Mouse (Mus musculus): Measurements from ENCODE around the gene Mymk. TPM values are rescaled to one million over a fixed set of nuclear protein-coding genes. Genes with fewer than 3 reads are reported as not detected.

The Mymk gene
- 1.1 and 1.3 TPM in 2 replicates for polyA plus RNA-seq (2015; fragmentation: Nextera tagmentation; extraction: Ambion mirVana)

GRCm38 (mm10) chr2:27071978-27072377 is at the start of gene Mymk:
Gene Mymk, minus strand, starts transcription at chr2:27072179.
- no peak for DNase-seq (ENCODE audit: low spot score)

GRCm38 (mm10) chr2:27120241-27120641 is 48.3 kb upstream of the Mymk start:
- peak; percentile 37 for DNase-seq (ENCODE audit: low spot score)

GRCm38 (mm10) chr2:27119766-27120165 is 47.8 kb upstream of the Mymk start:
- no peak for DNase-seq (ENCODE audit: low spot score)

- DNase-seq (ENCODE audit: low spot score): no peak
Measured at GRCm38 (mm10) chr2:27118452-27118851, 46.5 kb upstream of the Mymk start.

GRCm38 (mm10) chr2:27114169-27114568 is 42.2 kb upstream of the Mymk start:
- DNase-seq (ENCODE audit: low spot score): no peak

- no peak for DNase-seq (ENCODE audit: low spot score)
Measured at GRCm38 (mm10) chr2:27112585-27112984, 40.6 kb upstream of the Mymk start.

GRCm38 (mm10) chr2:27109052-27109451 is 37.1 kb upstream of the Mymk start:
- no peak for DNase-seq (ENCODE audit: low spot score)

GRCm38 (mm10) chr2:27108144-27108543 is 36.2 kb upstream of the Mymk start:
- DNase-seq (ENCODE audit: low spot score): no peak

GRCm38 (mm10) chr2:27106816-27107215 is 34.8 kb upstream of the Mymk start:
- DNase-seq (ENCODE audit: low spot score): no peak

GRCm38 (mm10) chr2:27103554-27103953 is 31.6 kb upstream of the Mymk start:
- DNase-seq (ENCODE audit: low spot score): no peak

GRCm38 (mm10) chr2:27097776-27098175 is 25.8 kb upstream of the Mymk start:
- no peak for DNase-seq (ENCODE audit: low spot score)

- DNase-seq (ENCODE audit: low spot score): peak; percentile 22
Measured at GRCm38 (mm10) chr2:27097241-27097656, 25.3 kb upstream of the Mymk start.

GRCm38 (mm10) chr2:27096341-27096981 is 24.5 kb upstream of the Mymk start:
- DNase-seq (ENCODE audit: low spot score): no peak

GRCm38 (mm10) chr2:27095178-27095577 is 23.2 kb upstream of the Mymk start:
- DNase-seq (ENCODE audit: low spot score): no peak

- no peak for DNase-seq (ENCODE audit: low spot score)
Measured at GRCm38 (mm10) chr2:27089238-27089637, 17.3 kb upstream of the Mymk start.

- no peak for DNase-seq (ENCODE audit: low spot score)
Measured at GRCm38 (mm10) chr2:27088700-27089099, 16.7 kb upstream of the Mymk start.

- DNase-seq (ENCODE audit: low spot score): no peak
Measured at GRCm38 (mm10) chr2:27088071-27088644, 16.2 kb upstream of the Mymk start.

- no peak for DNase-seq (ENCODE audit: low spot score)
Measured at GRCm38 (mm10) chr2:27087581-27087980, 15.6 kb upstream of the Mymk start.

- DNase-seq (ENCODE audit: low spot score): no peak
Measured at GRCm38 (mm10) chr2:27086483-27087010, 14.6 kb upstream of the Mymk start.

- DNase-seq (ENCODE audit: low spot score): no peak
Measured at GRCm38 (mm10) chr2:27085801-27086200, 13.8 kb upstream of the Mymk start.

GRCm38 (mm10) chr2:27084963-27085362 is 13.0 kb upstream of the Mymk start:
- peak; percentile 72 for DNase-seq (ENCODE audit: low spot score)

GRCm38 (mm10) chr2:27083761-27084475 is 11.9 kb upstream of the Mymk start:
- DNase-seq (ENCODE audit: low spot score): no peak

Data from thymus, postnatal 0 days (tissue).